Mouse (Mus musculus) heart, embryonic 12.5 days (tissue): ENCODE measurements around the gene Rsu1. TPM values are rescaled to one million over a fixed set of nuclear protein-coding genes. Genes with fewer than 3 reads are reported as not detected.

Experiments used
- ATAC-seq: fragments of 200-750 bp; cut with Nextera tagmentation; 2 replicates; pipeline ENCODE4 v1.8.0; 2017; ENCODE audit warnings: moderate TSS enrichment, moderate library complexity; ENCODE audit not compliant: insufficient number of reproducible peaks, low FRiP score
- H3K27ac ChIP-seq: fragments of 300-500 bp; sonication (generic); 2 replicates; pipeline ENCODE4 v1.5.1; 2016; ENCODE audit warnings: mild to moderate bottlenecking, moderate library complexity; ENCODE audit not compliant: poor library complexity, severe bottlenecking
- H3K27me3 ChIP-seq: fragments of 300-500 bp; sonication (generic); replicated peaks from 2 replicates; pipeline ENCODE4 v1.6.1; 2016; ENCODE audit warnings: mild to moderate bottlenecking, moderate library complexity
- H3K36me3 ChIP-seq: fragments of 300-500 bp; sonication (generic); 2 replicates; pipeline ENCODE4 v1.6.1; 2016; ENCODE audit warnings: mild to moderate bottlenecking, moderate library complexity
- H3K4me1 ChIP-seq: fragments of 300-500 bp; sonication (generic); replicated peaks from 2 replicates; pipeline ENCODE4 v1.6.1; 2016; ENCODE audit warnings: mild to moderate bottlenecking
- H3K4me2 ChIP-seq: fragments of 300-500 bp; sonication (generic); 2 replicates; pipeline ENCODE4 v1.6.1; 2016; ENCODE audit warnings: mild to moderate bottlenecking, moderate library complexity
- H3K4me3 ChIP-seq: fragments of 300-500 bp; sonication (generic); 2 replicates; pipeline ENCODE4 v1.5.1; 2016; ENCODE audit warnings: mild to moderate bottlenecking
- H3K9ac ChIP-seq: fragments of 300-500 bp; sonication (generic); 2 replicates; pipeline ENCODE4 v1.6.1; 2016; ENCODE audit warnings: mild to moderate bottlenecking, moderate library complexity
- H3K9me3 ChIP-seq: fragments of 300-500 bp; sonication (generic); replicated peaks from 2 replicates; pipeline ENCODE4 v1.6.1; 2016; ENCODE audit warnings: mild to moderate bottlenecking, moderate library complexity
- WGBS: fragments of 180-500 bp; shearing (Covaris S2); methylation state at CpG from one replicate; pipeline ENCODE4 v1.1.7; 2016; 5-methylcytosine and 5-hydroxymethylcytosine counted together
- polyA plus RNA-seq: library from polyadenylated mRNA; unstranded; fragments of >200 nt; fragmentation: Nextera tagmentation; extraction: Ambion mirVana; gene quantifications from 2 replicates; pipeline ENCODE4 v1.2.1, GENCODE M21; 2016

Rsu1 gene
- polyA plus RNA-seq, 1 experiment from 2014 or later = 147 TPM

GRCm38 (mm10) chr2:13263150-13263549 lies 8.1 kb downstream of the Rsu1 start:
- Histone ChIP-seq H3K36me3 (peaks cover 48% of the 10 kb centered on the region), H3K27ac (no peak overlapping the region), H3K9ac (no peak overlapping the region), H3K9me3 (no peaks in the 10 kb centered on the region), H3K27me3 (no peaks in the 10 kb centered on the region), H3K4me1 (peaks cover 15% of the 10 kb centered on the region), H3K4me3 (no peak overlapping the region), H3K4me2 (no peak overlapping the region)
- ATAC-seq = no peak
- WGBS = 82% methylated on average over 4 of the region's 4 CpGs

- Histone ChIP-seq H3K27ac (no peak overlapping the region), H3K27me3 (no peaks in the 10 kb centered on the region), H3K36me3 (peaks cover 70% of the 10 kb centered on the region), H3K9me3 (peaks cover 8% of the 10 kb centered on the region), H3K4me2 (no peak overlapping the region), H3K9ac (no peak overlapping the region), H3K4me3 (no peak overlapping the region), H3K4me1 (no peaks in the 10 kb centered on the region)
- ATAC-seq = no peak
- WGBS = 84% methylated on average over 2 of the region's 2 CpGs
These were observed 12.6 kb downstream of the Rsu1 start for GRCm38 (mm10) chr2:13258606-13259005.

- no peak overlapping the region for H3K27ac ChIP-seq
- H3K4me3 ChIP-seq = no peak overlapping the region
- H3K9me3 ChIP-seq = no peaks in the 10 kb centered on the region
- H3K27me3 ChIP-seq = no peaks in the 10 kb centered on the region
- no peak for ATAC-seq
- peaks cover 6% of the 10 kb centered on the region for H3K4me1 ChIP-seq
- WGBS = 71% methylated on average over 9 of the region's 9 CpGs
- H3K9ac ChIP-seq = no peak overlapping the region
- H3K36me3 ChIP-seq = peaks cover 32% of the 10 kb centered on the region
- H3K4me2 ChIP-seq = no peak overlapping the region
These were observed 30.5 kb downstream of the Rsu1 start for GRCm38 (mm10) chr2:13240711-13241110.

GRCm38 (mm10) chr2:13237140-13237901 lies 33.9 kb downstream of the Rsu1 start:
- peaks cover 21% of the 10 kb centered on the region for H3K36me3 ChIP-seq
- no peak overlapping the region for H3K4me2 ChIP-seq
- no peak overlapping the region for H3K9ac ChIP-seq
- H3K27ac ChIP-seq = no peak overlapping the region
- ATAC-seq = no peak
- H3K9me3 ChIP-seq = no peaks in the 10 kb centered on the region
- H3K4me3 ChIP-seq = no peak overlapping the region
- 70% methylated on average over 8 of the region's 8 CpGs for WGBS
- H3K27me3 ChIP-seq = no peaks in the 10 kb centered on the region
- peaks cover 23% of the 10 kb centered on the region for H3K4me1 ChIP-seq

GRCm38 (mm10) chr2:13235696-13236095 lies 35.5 kb downstream of the Rsu1 start:
- H3K4me2 ChIP-seq = peak overlapping the region; percentile 31
- H3K9ac ChIP-seq = peak overlapping the region; percentile 36; the same call in 1 of the 2 replicates
- no peak overlapping the region for H3K4me3 ChIP-seq
- 34% methylated on average over 5 of the region's 5 CpGs for WGBS
- H3K36me3 ChIP-seq = peaks cover 15% of the 10 kb centered on the region
- no peaks in the 10 kb centered on the region for H3K9me3 ChIP-seq
- no peaks in the 10 kb centered on the region for H3K27me3 ChIP-seq
- peak; percentile 73; the same call in 1 of the 2 replicates for ATAC-seq
- peak overlapping the region; percentile 60 for H3K27ac ChIP-seq
- H3K4me1 ChIP-seq = peaks cover 23% of the 10 kb centered on the region

- Histone ChIP-seq H3K4me2 (no peak overlapping the region), H3K4me1 (peaks cover 23% of the 10 kb centered on the region), H3K27ac (no peak overlapping the region), H3K9me3 (no peaks in the 10 kb centered on the region), H3K9ac (no peak overlapping the region), H3K4me3 (no peak overlapping the region), H3K27me3 (no peaks in the 10 kb centered on the region), H3K36me3 (peaks cover 8% of the 10 kb centered on the region)
- ATAC-seq = no peak
- 86% methylated on average over 10 of the region's 10 CpGs for WGBS
These were observed 36.4 kb downstream of the Rsu1 start for GRCm38 (mm10) chr2:13234796-13235195.

- peaks cover 23% of the 10 kb centered on the region for H3K4me1 ChIP-seq
- H3K4me2 ChIP-seq = no peak overlapping the region
- H3K4me3 ChIP-seq = no peak overlapping the region
- H3K36me3 ChIP-seq = no peaks in the 10 kb centered on the region; the same call in 1 of the 2 replicates
- no peak for ATAC-seq
- no peaks in the 10 kb centered on the region for H3K9me3 ChIP-seq
- H3K27me3 ChIP-seq = no peaks in the 10 kb centered on the region
- H3K9ac ChIP-seq = no peak overlapping the region
- 58% methylated on average over 7 of the region's 7 CpGs for WGBS
- H3K27ac ChIP-seq = no peak overlapping the region
These were observed 37.3 kb downstream of the Rsu1 start for GRCm38 (mm10) chr2:13233902-13234301.

GRCm38 (mm10) chr2:13233254-13233835 lies 37.9 kb downstream of the Rsu1 start:
- WGBS = 73% methylated on average over 12 of the region's 12 CpGs
- ATAC-seq = no peak
- Histone ChIP-seq H3K27me3 (no peaks in the 10 kb centered on the region), H3K27ac (no peak overlapping the region), H3K4me1 (peaks cover 23% of the 10 kb centered on the region), H3K4me2 (no peak overlapping the region), H3K9me3 (no peaks in the 10 kb centered on the region), H3K4me3 (no peak overlapping the region), H3K9ac (no peak overlapping the region), H3K36me3 (no peaks in the 10 kb centered on the region)

- no peak overlapping the region for H3K4me2 ChIP-seq
- H3K27me3 ChIP-seq = no peaks in the 10 kb centered on the region
- 92% methylated on average over 6 of the region's 6 CpGs for WGBS
- H3K27ac ChIP-seq = no peak overlapping the region
- no peak overlapping the region for H3K9ac ChIP-seq
- H3K4me3 ChIP-seq = no peak overlapping the region
- no peaks in the 10 kb centered on the region for H3K36me3 ChIP-seq
- ATAC-seq = no peak
- peaks cover 23% of the 10 kb centered on the region for H3K4me1 ChIP-seq
- no peaks in the 10 kb centered on the region for H3K9me3 ChIP-seq
These were observed 38.9 kb downstream of the Rsu1 start for GRCm38 (mm10) chr2:13232305-13232704.

GRCm38 (mm10) chr2:13229686-13230085 lies 41.5 kb downstream of the Rsu1 start:
- Histone ChIP-seq H3K9me3 (no peaks in the 10 kb centered on the region), H3K36me3 (no peaks in the 10 kb centered on the region), H3K27ac (no peak overlapping the region), H3K27me3 (no peaks in the 10 kb centered on the region), H3K4me2 (no peak overlapping the region), H3K4me3 (no peak overlapping the region), H3K4me1 (peaks cover 17% of the 10 kb centered on the region), H3K9ac (no peak overlapping the region)
- ATAC-seq = no peak
- WGBS = 86% methylated on average over 3 of the region's 3 CpGs

GRCm38 (mm10) chr2:13226031-13226430 lies 45.2 kb downstream of the Rsu1 start:
- H3K4me3 ChIP-seq = no peak overlapping the region
- 36% methylated on average over 4 of the region's 4 CpGs for WGBS
- no peak overlapping the region for H3K27ac ChIP-seq
- ATAC-seq = no peak
- no peaks in the 10 kb centered on the region for H3K9me3 ChIP-seq
- H3K4me1 ChIP-seq = peaks cover 9% of the 10 kb centered on the region
- H3K36me3 ChIP-seq = 0 out of 2 replicates have a peak, but pooled peaks cover 3% of the 10 kb centered on the region
- no peak overlapping the region for H3K9ac ChIP-seq
- no peaks in the 10 kb centered on the region for H3K27me3 ChIP-seq
- H3K4me2 ChIP-seq = no peak overlapping the region
